Comparison of ENCODE assay signal across 8 mouse cellular contexts in the genomic region with DNA sequence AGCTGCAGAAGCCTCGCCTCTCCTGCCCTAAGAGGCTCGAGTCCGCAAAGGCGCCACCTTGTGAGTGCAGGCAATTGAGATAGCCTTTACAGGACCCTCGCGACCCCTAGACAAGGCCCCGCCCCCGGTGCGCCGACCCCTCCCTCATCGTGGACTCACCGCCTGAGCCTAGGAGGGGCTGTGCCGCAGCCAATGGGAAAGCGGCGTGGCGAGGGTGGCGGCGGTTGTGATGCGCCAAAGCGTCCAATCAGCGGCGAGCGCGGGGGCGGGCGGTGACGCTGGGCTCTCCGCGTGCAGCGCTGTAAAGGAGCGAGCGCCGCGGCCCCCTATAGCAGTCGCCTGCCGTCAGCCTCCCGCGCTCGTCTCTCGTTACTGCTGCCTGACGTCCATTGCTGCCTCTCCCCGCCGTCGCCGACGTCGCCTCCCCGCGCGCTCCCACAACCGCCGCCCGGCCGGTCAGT. TPM values are rescaled to one million over a fixed set of nuclear protein-coding genes. Genes with fewer than 3 reads are reported as not detected.
DNase-seq lines count a peak whose midpoint lies in the region; ATAC-seq lines count a peak whose summit lies in the region.

Chka (plus strand) TSS at position 272 of the 461 bp plus-strand sequence.

- peak; percentile 99 for DNase-seq in NIH3T3 (ENCODE audit: low read depth)
- DNase-seq in cerebellum, postnatal 10 days = peak; percentile 98 to 99
- peak; percentile 96 to 98 for DNase-seq in frontal cortex, postnatal 14 days (ENCODE audit: low spot score in 2 of 2)
- DNase-seq in layer of hippocampus, postnatal 25 days (ENCODE audit: extremely low spot score in 1 of 2, low spot score in 1 of 2) = peak; percentile 97 to 98
- peak; percentile 97 for DNase-seq in lung, postnatal 25 days (ENCODE audit: low spot score)
- peak; percentile 99 for DNase-seq in retina, embryonic 14.5 days (ENCODE audit: low spot score)
- peak; percentile 99 for DNase-seq in thymus, postnatal 4 days

- H3K27ac ChIP-seq in hindbrain, embryonic 13.5 days = peak within 1 kb of the TSS; percentile 98

- no peaks in the 10 kb centered on the region for H3K27me3 ChIP-seq in hindbrain, embryonic 13.5 days

- ATAC-seq in hindbrain, embryonic 13.5 days (ENCODE audit: low FRiP score) = peak; percentile 98

- peak within 1 kb of the TSS; percentile 90 for H3K4me3 ChIP-seq in hindbrain, embryonic 13.5 days

- peaks cover 40% of the 10 kb centered on the region for H3K4me1 ChIP-seq in hindbrain, embryonic 13.5 days (replicated peaks)

- WGBS in hindbrain, embryonic 13.5 days = 0% methylated on average over 43 of the region's 54 CpGs

- no peaks in the 10 kb centered on the region for H3K9me3 ChIP-seq in hindbrain, embryonic 13.5 days

- H3K9ac ChIP-seq in hindbrain, embryonic 13.5 days = peak within 1 kb of the TSS; percentile 93

- H3K4me2 ChIP-seq in hindbrain, embryonic 13.5 days = peak within 1 kb of the TSS; percentile 66

- H3K36me3 ChIP-seq in hindbrain, embryonic 13.5 days = no peaks in the 10 kb centered on the region

RNA-seq across cellular contexts. Expression of gene Chka, which starts in this region (rescaled TPM):
- 52.9 TPM in 2 replicates for polyA plus RNA-seq in hindbrain, embryonic 13.5 days (2015; fragmentation: Nextera tagmentation; extraction: Ambion mirVana)
- total RNA-seq in layer of hippocampus, postnatal 25 days (2021) = 10 to 100 TPM; 78.4 to 97.2 TPM

Comparison
In these comparisons a context has a peak if more than half of its experiments do, and no peak if none do; other contexts are left out.
1. Peak in every context shown above with its lines: DNase-seq, ATAC-seq, H3K4me3 ChIP-seq and H3K27ac ChIP-seq.